Mouse (Mus musculus) lung, adult 2 months (tissue): Measurements from ENCODE around the gene Casz1.

Experiments
- CTCF ChIP-seq: fragments of 200-500 bp; IDR thresholded peaks from 2 replicates; pipeline ENCODE4 v1.5.1; 2011; ENCODE audit warnings: mild to moderate bottlenecking, low read length, control low read depth; ENCODE audit not compliant: insufficient read depth
- POLR2A ChIP-seq: fragments of 200-500 bp; IDR thresholded peaks from 2 replicates; pipeline ENCODE4 v1.6.1; 2011; ENCODE audit warnings: low read depth, mild to moderate bottlenecking, control low read depth, low read length, borderline replicate concordance; ENCODE audit errors: extremely low read depth

DNA sequence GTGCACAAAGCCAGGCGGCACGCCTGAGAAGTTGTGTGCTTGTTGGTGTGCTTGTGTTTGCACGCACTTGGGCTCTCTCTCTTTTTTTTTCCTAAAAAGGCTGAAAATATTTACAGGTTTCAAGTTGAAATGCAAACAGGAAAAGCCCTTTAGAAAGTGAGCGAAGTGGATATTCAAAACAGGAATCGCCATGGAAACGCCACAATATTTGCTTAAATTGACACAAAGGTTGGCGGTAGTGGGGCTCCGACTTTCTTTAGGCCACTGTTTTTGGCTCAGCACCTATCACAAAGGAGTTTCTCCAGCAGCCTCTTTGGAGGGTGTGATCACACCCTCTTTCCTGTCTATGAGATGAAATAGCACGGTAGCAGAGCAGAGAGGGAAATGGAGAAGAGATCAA is 32.8 kb downstream of the Casz1 start:
- TF ChIP-seq CTCF (no peak), POLR2A (no peak)
